Mouse (Mus musculus): ENCODE results near the gene Sgms1. TPM values are rescaled to one million over a fixed set of nuclear protein-coding genes. Genes with fewer than 3 reads are reported as not detected.

Gene Sgms1
- polyA plus RNA-seq, 1 experiment, result 8.5 TPM

GRCm38 (mm10) chr19:32379239-32379920 lies 10.1 kb downstream of the Sgms1 start:
- no peak overlapping the region for H3K4me3 ChIP-seq
- no peak overlapping the region for H3ac ChIP-seq (ENCODE audit: control insufficient read depth, insufficient read length)

GRCm38 (mm10) chr19:32378581-32378980 lies 10.9 kb downstream of the Sgms1 start:
- Histone ChIP-seq H3K4me2 (ENCODE audit: low read depth) (no peak overlapping the region), H3K79me2 (ENCODE audit: control insufficient read depth, insufficient read depth) (peaks cover 24% of the 10 kb centered on the region), H3K36me3 (ENCODE audit: control insufficient read depth, insufficient read depth) (no peaks in the 10 kb centered on the region), H3ac (ENCODE audit: control insufficient read depth, insufficient read length) (no peak overlapping the region), H3K27me3 (ENCODE audit: control insufficient read depth, insufficient read depth, insufficient read length) (no peaks in the 10 kb centered on the region), H3K4me3 (no peak overlapping the region)
- TF ChIP-seq MAX (IDR thresholded peaks at IDR 0.05; ENCODE audit: low read depth) (no peak), POLR2A (IDR thresholded peaks at IDR 0.05; ENCODE audit: insufficient read length, low read depth) (no peak), MYOG (IDR thresholded peaks at IDR 0.05; ENCODE audit: control insufficient read depth in 1 of 3, insufficient read depth in 1 of 3, insufficient read length in 2 of 3, low read depth in 2 of 3) (no peak), SRF (IDR thresholded peaks at IDR 0.05; ENCODE audit: control insufficient read depth, insufficient read length, low read depth) (no peak), POLR2AphosphoS2 (IDR thresholded peaks at IDR 0.05; ENCODE audit: insufficient read length, low read depth) (no peak), TCF3 (IDR thresholded peaks at IDR 0.05; ENCODE audit: insufficient read length, low read depth) (no peak), CEBPB (IDR thresholded peaks at IDR 0.05; ENCODE audit: insufficient read depth, poor library complexity, severe bottlenecking) (no peak), E2F4 (IDR thresholded peaks at IDR 0.05; ENCODE audit: insufficient read depth) (no peak), REST (IDR thresholded peaks at IDR 0.05; ENCODE audit: insufficient read depth, insufficient read length) (no peak), MYOD1 (IDR thresholded peaks at IDR 0.05; ENCODE audit: control insufficient read depth in 1 of 3, insufficient read length in 2 of 3, low read depth in 2 of 3) (no peak), TCF12 (IDR thresholded peaks at IDR 0.05; ENCODE audit: insufficient read depth, poor library complexity, severe bottlenecking) (no peak)

More at GRCm38 (mm10) chr19:32379239-32379920, 10.1 kb downstream of the Sgms1 start:
- H3K79me2 ChIP-seq (ENCODE audit: control insufficient read depth, insufficient read depth), result peaks cover 28% of the 10 kb centered on the region
- no peaks in the 10 kb centered on the region for H3K27me3 ChIP-seq (ENCODE audit: control insufficient read depth, insufficient read depth, insufficient read length)
- H3K36me3 ChIP-seq (ENCODE audit: control insufficient read depth, insufficient read depth), result no peaks in the 10 kb centered on the region
- H3K4me2 ChIP-seq (ENCODE audit: low read depth), result no peak overlapping the region
- TF ChIP-seq REST (IDR thresholded peaks at IDR 0.05; ENCODE audit: insufficient read depth, insufficient read length) (no peak), USF1 (IDR thresholded peaks at IDR 0.05; ENCODE audit: low read depth) (no peak), TCF3 (IDR thresholded peaks at IDR 0.05; ENCODE audit: insufficient read length, low read depth) (no peak), MYOD1 (IDR thresholded peaks at IDR 0.05; ENCODE audit: control insufficient read depth in 1 of 3, insufficient read length in 2 of 3, low read depth in 2 of 3) (no peak), POLR2A (IDR thresholded peaks at IDR 0.05; ENCODE audit: insufficient read length, low read depth) (no peak), POLR2AphosphoS2 (IDR thresholded peaks at IDR 0.05; ENCODE audit: insufficient read length, low read depth) (no peak), TCF12 (IDR thresholded peaks at IDR 0.05; ENCODE audit: insufficient read depth, poor library complexity, severe bottlenecking) (no peak), E2F4 (IDR thresholded peaks at IDR 0.05; ENCODE audit: insufficient read depth) (no peak), MAX (IDR thresholded peaks at IDR 0.05; ENCODE audit: low read depth) (no peak), MYOG (IDR thresholded peaks at IDR 0.05; ENCODE audit: control insufficient read depth in 1 of 3, insufficient read depth in 1 of 3, insufficient read length in 2 of 3, low read depth in 2 of 3) (no peak), CEBPB (IDR thresholded peaks at IDR 0.05; ENCODE audit: insufficient read depth, poor library complexity, severe bottlenecking) (no peak), SRF (IDR thresholded peaks at IDR 0.05; ENCODE audit: control insufficient read depth, insufficient read length, low read depth) (no peak)

- Histone ChIP-seq H3K4me2 (ENCODE audit: low read depth) (no peak overlapping the region), H3K79me2 (ENCODE audit: control insufficient read depth, insufficient read depth) (peaks cover 22% of the 10 kb centered on the region), H3ac (ENCODE audit: control insufficient read depth, insufficient read length) (no peak overlapping the region), H3K27me3 (ENCODE audit: control insufficient read depth, insufficient read depth, insufficient read length) (no peaks in the 10 kb centered on the region), H3K4me3 (no peak overlapping the region), H3K36me3 (ENCODE audit: control insufficient read depth, insufficient read depth) (no peaks in the 10 kb centered on the region)
- no peak for TF ChIP-seq MYOG (IDR thresholded peaks at IDR 0.05; ENCODE audit: control insufficient read depth in 1 of 3, insufficient read depth in 1 of 3, insufficient read length in 2 of 3, low read depth in 2 of 3)
- TF ChIP-seq TCF12 (IDR thresholded peaks at IDR 0.05; ENCODE audit: insufficient read depth, poor library complexity, severe bottlenecking), result no peak
- TF ChIP-seq MYOD1 (IDR thresholded peaks at IDR 0.05; ENCODE audit: control insufficient read depth in 1 of 3, insufficient read length in 2 of 3, low read depth in 2 of 3), result no peak
- TF ChIP-seq TCF3 (IDR thresholded peaks at IDR 0.05; ENCODE audit: insufficient read length, low read depth), result no peak
- no peak for TF ChIP-seq SRF (IDR thresholded peaks at IDR 0.05; ENCODE audit: control insufficient read depth, insufficient read length, low read depth)
- TF ChIP-seq REST (IDR thresholded peaks at IDR 0.05; ENCODE audit: insufficient read depth, insufficient read length), result no peak
These were observed 11.7 kb downstream of the Sgms1 start for GRCm38 (mm10) chr19:32377701-32378325.

- Histone ChIP-seq H3K27me3 (ENCODE audit: control insufficient read depth, insufficient read depth, insufficient read length) (no peaks in the 10 kb centered on the region), H3ac (ENCODE audit: control insufficient read depth, insufficient read length) (no peak overlapping the region), H3K36me3 (ENCODE audit: control insufficient read depth, insufficient read depth) (no peaks in the 10 kb centered on the region), H3K79me2 (ENCODE audit: control insufficient read depth, insufficient read depth) (peaks cover 22% of the 10 kb centered on the region), H3K4me2 (ENCODE audit: low read depth) (no peak overlapping the region), H3K4me3 (no peak overlapping the region)
- TF ChIP-seq MYOG (IDR thresholded peaks at IDR 0.05; ENCODE audit: control insufficient read depth in 1 of 3, insufficient read depth in 1 of 3, insufficient read length in 2 of 3, low read depth in 2 of 3) (no peak), TCF3 (IDR thresholded peaks at IDR 0.05; ENCODE audit: insufficient read length, low read depth) (no peak), POLR2A (IDR thresholded peaks at IDR 0.05; ENCODE audit: insufficient read length, low read depth) (no peak), REST (IDR thresholded peaks at IDR 0.05; ENCODE audit: insufficient read depth, insufficient read length) (no peak), SRF (IDR thresholded peaks at IDR 0.05; ENCODE audit: control insufficient read depth, insufficient read length, low read depth) (no peak), MAX (IDR thresholded peaks at IDR 0.05; ENCODE audit: low read depth) (no peak), POLR2AphosphoS2 (IDR thresholded peaks at IDR 0.05; ENCODE audit: insufficient read length, low read depth) (no peak)
These were observed 12.5 kb downstream of the Sgms1 start for GRCm38 (mm10) chr19:32376886-32377535.

Data from myocyte (in vitro differentiated cells).